Mouse (Mus musculus) neural tube, postnatal 0 days (tissue): ENCODE measurements around the gene Atp6v0b. TPM values are rescaled to one million over a fixed set of nuclear protein-coding genes. Genes with fewer than 3 reads are reported as not detected.

ENCODE experiments used
- polyA plus RNA-seq: library from polyadenylated mRNA; unstranded; fragments of >200 nt; fragmentation: Nextera tagmentation; extraction: Ambion mirVana; gene quantifications from 2 replicates; pipeline ENCODE4 v1.2.1, GENCODE M21; 2015

Gene Atp6v0b
- 740 and 756 TPM in 2 replicates for polyA plus RNA-seq

DNA sequence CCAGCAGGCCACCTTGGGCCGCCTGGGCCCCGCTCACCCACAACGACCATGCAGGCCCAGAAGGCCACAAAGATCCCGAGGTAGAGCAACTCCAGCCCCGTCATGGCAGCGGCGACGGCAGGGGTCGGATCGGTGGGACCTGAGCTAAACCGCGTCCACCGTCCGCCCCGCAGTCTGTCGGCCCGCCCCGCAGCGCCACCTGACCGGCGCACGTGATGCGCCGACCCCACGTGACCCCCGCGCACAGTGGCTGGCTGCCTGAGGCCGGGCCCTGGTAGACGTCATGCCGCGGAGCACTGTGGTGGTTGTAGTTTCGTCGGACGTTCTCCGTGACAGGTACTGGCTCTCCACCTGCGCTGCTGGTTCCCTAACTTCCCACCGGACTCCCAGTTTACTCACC is at the start of gene Atp6v0b:
Gene Atp6v0b (minus strand): TSS at position 201 of the 400 bp plus-strand sequence.

DNA sequence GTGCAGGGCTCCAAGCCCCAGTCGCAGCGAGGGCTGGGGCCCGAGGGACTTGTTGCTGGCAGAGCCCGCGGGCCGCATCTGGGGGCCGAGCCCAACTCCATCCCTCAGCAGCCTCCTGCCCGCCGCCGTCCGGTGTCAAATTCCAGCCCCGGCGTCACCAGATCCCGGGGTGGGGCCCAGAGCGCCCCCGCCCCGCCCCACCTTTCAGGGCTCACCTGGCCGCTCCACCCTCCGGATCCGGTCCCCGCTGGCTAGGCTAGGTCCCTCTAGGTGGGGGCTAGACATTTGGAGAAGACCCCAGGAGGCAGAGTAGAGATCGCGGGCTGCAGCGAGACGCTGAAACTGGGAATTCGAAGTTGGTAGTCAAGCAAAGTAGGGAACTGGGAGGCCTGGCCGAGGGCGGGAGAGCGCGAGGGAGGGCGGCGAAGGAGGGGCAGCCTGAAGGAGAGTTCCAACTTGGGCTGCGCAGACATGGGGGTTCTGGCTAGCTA is 42.3 kb upstream of the Atp6v0b start, which contains the start of gene Artn:
Gene Artn (minus strand): TSS at position 373 of the 491 bp plus-strand sequence.

DNA sequence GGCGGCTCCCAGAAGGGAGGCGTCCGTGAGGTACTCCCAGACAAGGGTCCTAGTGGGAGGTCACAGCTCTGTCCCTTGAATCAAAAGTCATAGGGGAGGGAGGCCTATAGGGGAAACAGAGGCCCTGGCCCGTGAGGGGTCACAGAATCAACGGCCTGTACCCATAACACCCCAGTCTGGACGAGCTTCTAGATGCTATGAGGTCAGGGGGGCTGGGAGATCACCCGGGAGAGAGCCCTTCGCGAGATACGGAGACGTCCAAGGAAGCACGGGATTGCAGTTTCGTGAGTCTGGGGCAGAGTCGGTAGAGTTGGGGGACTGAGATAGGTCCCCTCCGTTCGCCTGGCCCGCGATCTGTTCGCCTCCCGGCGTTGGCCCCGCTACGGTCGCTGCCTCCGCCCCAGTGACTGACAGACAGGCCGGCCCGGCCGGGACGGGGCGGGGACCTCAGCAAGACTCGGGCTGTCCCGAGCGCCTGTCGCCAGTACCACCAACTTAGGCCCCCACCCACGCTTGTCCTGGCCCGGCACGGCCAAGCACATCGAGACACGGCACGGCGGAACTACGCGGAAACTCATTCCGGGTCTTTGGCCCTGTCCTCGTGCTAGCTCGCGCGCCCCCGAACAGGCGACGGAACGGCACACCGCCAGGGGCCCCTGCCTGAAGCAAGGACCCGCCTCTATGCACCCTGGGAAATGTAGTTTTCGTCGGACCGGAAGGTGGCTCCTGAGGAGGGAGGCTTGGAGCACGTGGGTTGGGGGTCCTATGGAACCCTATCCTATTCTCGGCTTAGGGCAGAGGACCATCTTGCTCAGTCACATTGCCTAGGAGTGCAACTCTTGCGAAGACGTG is 27.7 kb upstream of the Atp6v0b start, which contains the start of gene Ipo13:
Gene Ipo13 (minus strand): TSS at position 409 of the 852 bp plus-strand sequence.

DNA sequence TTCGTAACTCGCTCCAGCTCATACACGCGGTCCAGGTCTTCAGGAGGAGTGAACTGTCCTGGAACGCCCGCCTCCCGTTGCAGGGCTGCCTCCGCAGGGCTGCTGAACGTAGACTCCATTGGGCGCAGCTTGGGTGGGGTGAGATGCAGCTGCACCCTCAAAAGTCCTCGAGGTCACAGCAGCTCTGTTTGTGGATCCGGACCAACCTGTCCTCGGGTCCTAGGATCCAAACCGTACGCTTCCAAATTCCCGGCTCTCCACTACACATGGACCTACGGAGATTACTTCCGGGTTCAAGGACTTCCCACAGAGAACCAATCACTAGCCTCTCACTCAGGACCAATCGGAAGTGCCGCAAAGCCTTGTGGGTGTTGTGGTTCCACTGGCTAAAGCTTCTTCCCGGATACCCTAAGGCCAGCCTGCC is 4.6 kb upstream of the Atp6v0b start, which contains the start of gene Dph2:
Gene Dph2 (minus strand): TSS at position 295 of the 424 bp plus-strand sequence.

DNA sequence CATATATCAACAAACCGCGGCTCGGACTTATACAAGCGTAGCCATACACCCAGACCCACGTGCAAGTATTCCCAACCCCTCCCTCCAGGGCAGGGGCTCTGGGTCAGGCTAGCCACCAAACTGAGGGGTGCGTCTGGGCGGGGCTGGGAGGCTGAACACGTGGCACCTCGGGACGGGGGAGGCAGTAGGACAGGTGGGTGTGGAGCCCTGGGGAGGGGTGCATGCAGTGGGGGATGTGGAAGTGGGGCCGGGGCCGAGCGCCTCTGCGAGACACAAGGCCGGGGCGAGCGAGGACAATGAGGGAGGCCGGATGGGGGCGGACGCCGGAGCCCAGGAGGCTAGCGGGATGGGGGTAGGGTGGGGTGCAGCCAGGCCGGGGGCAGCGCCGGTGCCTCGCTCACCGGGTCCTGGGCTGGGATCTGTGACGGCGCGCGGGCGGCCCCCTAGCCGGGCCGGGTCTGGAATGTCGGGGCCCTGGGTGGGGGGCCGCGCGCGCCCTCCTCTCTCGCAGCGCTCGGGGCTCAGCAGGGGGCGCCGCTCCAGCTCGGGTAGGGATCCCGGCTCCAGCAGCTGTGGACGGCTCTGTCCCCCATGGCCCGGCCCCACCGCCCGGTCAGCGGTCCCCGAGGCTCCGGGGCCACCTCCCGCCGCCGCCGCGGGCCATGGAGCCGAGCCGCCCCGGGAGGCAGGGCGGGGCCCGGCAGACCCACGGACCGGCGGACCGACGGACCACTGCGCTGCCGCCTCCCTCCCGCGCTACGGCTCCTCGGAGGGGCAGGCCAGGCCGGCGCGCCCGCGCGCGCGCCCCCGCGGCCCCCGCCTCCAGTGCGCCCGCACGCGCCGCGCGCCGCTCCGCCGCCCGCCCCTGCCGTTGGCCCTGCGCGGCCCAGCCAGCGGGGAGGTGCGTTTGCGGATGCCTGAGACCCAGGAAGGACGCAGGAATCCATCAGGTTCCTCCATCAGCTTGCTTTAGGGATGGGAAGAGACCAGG is 4.1 kb downstream of the Atp6v0b start, which contains the start of gene B4galt2:
Gene B4galt2 (minus strand): TSS at position 787 of the 991 bp plus-strand sequence.

DNA sequence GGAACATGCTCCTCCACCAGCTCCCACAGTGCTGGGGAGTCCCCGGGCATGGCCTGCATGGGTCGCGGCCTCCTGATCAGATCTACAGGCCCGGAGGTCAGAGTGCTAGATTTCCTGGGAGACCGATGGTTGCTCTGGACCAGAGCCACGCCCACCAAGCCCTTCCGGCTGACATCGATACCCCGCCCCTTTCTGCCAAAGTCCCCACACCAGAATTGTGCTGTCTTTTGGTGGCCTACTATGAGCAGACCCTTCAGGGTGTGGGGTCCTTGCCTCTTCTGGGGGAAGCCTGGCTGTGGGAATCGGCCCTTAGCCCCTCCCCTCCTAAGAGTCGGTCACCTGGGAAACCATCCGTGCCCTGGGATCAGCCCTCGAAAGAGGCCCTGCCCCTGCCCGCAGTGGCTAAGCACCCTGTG is 14.7 kb downstream of the Atp6v0b start, which contains the start of gene Ccdc24:
Gene Ccdc24 (minus strand): TSS at position 87 of the 416 bp plus-strand sequence.

DNA sequence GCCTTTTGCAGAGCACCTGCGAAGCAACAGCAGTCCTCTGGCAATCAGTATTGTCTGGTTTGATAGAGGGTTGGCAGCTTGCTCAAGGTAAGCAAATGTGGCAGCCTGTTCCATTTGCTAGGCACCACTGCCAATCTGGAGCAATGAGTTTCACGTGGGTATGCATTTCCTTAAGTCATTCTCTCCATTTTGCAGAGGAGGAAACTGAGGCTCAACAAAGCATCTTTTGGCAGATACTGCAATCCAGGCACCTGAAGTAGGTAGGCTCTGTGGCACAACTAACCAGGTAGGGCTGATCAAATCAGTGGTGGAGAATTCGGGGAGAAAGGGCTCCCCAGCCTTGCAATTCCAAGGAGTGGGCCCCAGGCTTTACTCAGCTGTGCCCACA is 52.7 kb downstream of the Atp6v0b start, which contains the start of gene Slc6a9:
Gene Slc6a9 (plus strand): TSS at position 50 of the 388 bp plus-strand sequence.

Other genes with a start within 250 kb of the Atp6v0b start
- gene Dmap1, start 205.1 kb downstream of the Atp6v0b start, polyA plus RNA-seq = 67.5 and 74.0 TPM in 2 replicates
- not detected in 2 replicates for gene Gm12845, start 162.9 kb downstream of the Atp6v0b start, polyA plus RNA-seq
- gene Klf17, start 121.7 kb downstream of the Atp6v0b start, polyA plus RNA-seq = not detected in 2 replicates
- gene Slc6a9, start 52.8 kb downstream of the Atp6v0b start, polyA plus RNA-seq = 106 and 124 TPM in 2 replicates
- 0.90 and 1.7 TPM in 2 replicates for gene Ccdc24, start 14.8 kb downstream of the Atp6v0b start, polyA plus RNA-seq
- gene B4galt2, start 3.8 kb downstream of the Atp6v0b start, polyA plus RNA-seq = 80.3 and 87.4 TPM in 2 replicates
- 14.9 TPM in 2 replicates for gene Dph2, start 4.7 kb upstream of the Atp6v0b start, polyA plus RNA-seq
- 43.1 and 51.2 TPM in 2 replicates for gene Ipo13, start 27.7 kb upstream of the Atp6v0b start, polyA plus RNA-seq
- gene Artn, start 42.4 kb upstream of the Atp6v0b start, polyA plus RNA-seq = 1.5 and 1.6 TPM in 2 replicates
- 14.1 and 14.2 TPM in 2 replicates for gene St3gal3, start 247.6 kb upstream of the Atp6v0b start, polyA plus RNA-seq